Mouse (Mus musculus): ENCODE data around the gene Rnf6.
"Not testable (repeated sequence)": the region's sequence is repeated elsewhere in the genome, so short reads cannot be mapped to it uniquely, and the experiment has no call there.

Rnf6 gene

GRCm38 (mm10) chr5:146229869-146230650 lies 8.7 kb upstream of the Rnf6 start:
- no peak for DNase-seq (ENCODE audit: low read depth)

GRCm38 (mm10) chr5:146227496-146227895 lies 6.1 kb upstream of the Rnf6 start:
- DNase-seq (ENCODE audit: low read depth), result no peak

- no peak for DNase-seq (ENCODE audit: low read depth)
These were observed 2.4 kb upstream of the Rnf6 start for GRCm38 (mm10) chr5:146223786-146224185.

GRCm38 (mm10) chr5:146221722-146222121 lies 367 bp upstream of the Rnf6 start:
- DNase-seq (ENCODE audit: low read depth), result no peak

- no peak for DNase-seq (ENCODE audit: low read depth)
These were observed 865 bp downstream of the Rnf6 start for GRCm38 (mm10) chr5:146220501-146220878.

- DNase-seq (ENCODE audit: low read depth), result no peak
These were observed 15.8 kb downstream of the Rnf6 start for GRCm38 (mm10) chr5:146205537-146205936.

- DNase-seq (ENCODE audit: low read depth), result peak; percentile 8
These were observed 17.4 kb downstream of the Rnf6 start for GRCm38 (mm10) chr5:146203921-146204320.

DNA sequence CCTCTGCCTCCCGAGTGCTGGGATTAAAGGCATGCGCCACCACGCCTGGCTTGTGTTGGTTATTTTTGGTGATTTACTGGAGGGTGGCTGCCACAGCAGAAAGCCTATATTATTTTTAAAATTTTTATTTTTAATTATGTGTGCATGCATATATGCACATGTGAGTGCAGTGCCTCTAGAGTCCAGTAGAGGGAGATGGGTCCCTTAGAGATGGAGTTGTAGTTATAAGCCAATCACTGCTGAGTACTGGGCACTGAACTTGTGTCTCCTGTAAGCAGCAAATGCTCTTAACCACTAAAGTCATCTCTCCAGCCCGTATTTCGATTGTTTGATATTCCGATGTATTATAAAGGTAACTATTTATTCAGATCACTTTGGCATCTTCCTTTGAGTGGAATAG lies 20.8 kb downstream of the Rnf6 start:
- no peak for DNase-seq (ENCODE audit: low read depth)

GRCm38 (mm10) chr5:146199540-146199939 lies 21.8 kb downstream of the Rnf6 start:
- DNase-seq (ENCODE audit: low read depth), result no peak

GRCm38 (mm10) chr5:146199073-146199472 lies 22.3 kb downstream of the Rnf6 start:
- DNase-seq (ENCODE audit: low read depth), result no peak

- DNase-seq (ENCODE audit: low read depth), result no peak
These were observed 28.0 kb downstream of the Rnf6 start for GRCm38 (mm10) chr5:146193360-146193759.

- DNase-seq (ENCODE audit: low read depth), result no peak
These were observed 30.7 kb downstream of the Rnf6 start for GRCm38 (mm10) chr5:146190501-146191269.

GRCm38 (mm10) chr5:146190093-146190492 lies 31.3 kb downstream of the Rnf6 start:
- no peak for DNase-seq (ENCODE audit: low read depth)

DNA sequence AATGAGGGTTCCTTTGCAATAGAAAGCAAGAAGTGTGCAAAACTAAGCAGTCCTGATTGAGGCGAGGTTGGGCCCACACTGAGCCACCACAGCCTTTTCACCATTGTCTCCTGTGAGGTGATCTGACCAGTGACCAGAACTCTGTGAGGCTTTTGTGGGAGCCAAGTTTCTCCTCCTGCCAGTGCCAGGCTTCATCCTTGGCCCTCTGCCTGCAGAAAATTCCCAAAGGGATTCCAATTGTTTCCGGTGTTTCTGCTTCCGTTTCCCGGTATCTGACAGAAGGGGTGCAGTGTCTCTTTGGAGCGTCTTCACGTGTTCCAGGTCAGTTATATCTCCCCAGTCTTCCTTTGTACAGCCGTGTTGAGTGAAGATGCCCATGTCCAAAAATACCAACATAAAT lies 32.6 kb downstream of the Rnf6 start:
- no peak for DNase-seq (ENCODE audit: low read depth)

GRCm38 (mm10) chr5:146188144-146188543 lies 33.2 kb downstream of the Rnf6 start:
- no peak for DNase-seq (ENCODE audit: low read depth)

GRCm38 (mm10) chr5:146187441-146187840 lies 33.9 kb downstream of the Rnf6 start:
- peak; percentile 15 for DNase-seq (ENCODE audit: low read depth)

DNA sequence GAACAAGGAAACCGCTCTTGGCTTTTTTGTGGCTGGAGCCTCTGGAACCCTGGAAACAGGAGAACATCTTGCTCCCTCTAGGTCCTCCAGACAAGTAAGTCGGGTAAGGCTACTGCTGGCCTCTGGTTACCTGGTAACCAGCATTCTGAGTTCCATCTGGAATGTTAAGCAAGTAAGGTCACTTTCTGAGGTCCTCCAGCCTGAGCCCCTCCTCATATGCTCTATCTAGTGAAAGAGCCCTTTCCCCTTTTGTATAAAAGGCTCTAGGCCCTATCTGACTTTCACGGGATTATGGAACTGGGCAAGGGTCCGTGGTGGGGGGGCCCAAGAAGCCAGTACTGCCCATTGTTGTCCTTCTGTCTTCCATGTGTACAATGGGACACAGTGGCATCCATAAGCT lies 36.2 kb downstream of the Rnf6 start, which contains the start of gene 1700001J03Rik:
1700001J03Rik (minus strand) TSS at position 101 of the 400 bp plus-strand sequence.
- DNase-seq (ENCODE audit: low read depth), result not testable (repeated sequence)

DNA sequence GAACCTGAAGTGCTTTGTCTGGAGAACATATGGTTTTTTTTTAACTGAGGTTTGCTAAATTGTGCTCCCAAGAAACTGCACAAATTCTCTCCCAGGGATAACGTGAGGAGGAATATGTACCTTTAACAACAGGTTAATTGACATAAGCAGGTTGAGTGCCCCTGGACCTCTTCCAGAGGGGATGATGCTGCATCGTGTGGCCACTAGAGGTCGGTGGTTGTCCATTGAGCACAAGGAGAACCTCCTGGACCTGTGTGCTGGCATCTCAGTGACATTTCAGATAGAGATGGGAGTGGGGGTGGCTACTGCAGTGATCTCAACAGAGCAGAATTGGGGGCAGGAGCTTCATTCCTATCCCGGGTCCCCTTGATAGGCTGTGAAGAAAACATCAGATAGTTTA lies 48.6 kb downstream of the Rnf6 start:
- DNase-seq (ENCODE audit: low read depth), result not testable (repeated sequence)

- not testable (repeated sequence) for DNase-seq (ENCODE audit: low read depth)
These were observed 50.7 kb downstream of the Rnf6 start, which contains the start of gene Gm6309 for GRCm38 (mm10) chr5:146170621-146171020. Gm6309 (minus strand) TSS chr5:146170721.

GRCm38 (mm10) chr5:146160439-146160838 lies 60.9 kb downstream of the Rnf6 start, which contains the start of gene Gm5565:
Gm5565 (minus strand) TSS chr5:146160539.
- not testable (repeated sequence) for DNase-seq (ENCODE audit: low read depth)
